Mouse (Mus musculus): ENCODE results near the gene Ccrl2. TPM values are rescaled to one million over a fixed set of nuclear protein-coding genes. Genes with fewer than 3 reads are reported as not detected.

The Ccrl2 gene
- polyA plus RNA-seq (2016; fragmentation: Nextera tagmentation; extraction: Ambion mirVana): 0.92 and 0.93 TPM in 2 replicates

GRCm38 (mm10) chr9:111056798-111057543, at the start of gene Ccrl2:
Ccrl2 (minus strand) TSS chr9:111057519.
- Histone ChIP-seq H3K27me3 (no peaks in the 10 kb centered on the region), H3K4me2 (replicated peaks) (peak within 1 kb of the TSS; percentile 62)

GRCm38 (mm10) chr9:111103893-111104292, 46.6 kb upstream of the Ccrl2 start:
- H3K36me3 ChIP-seq: no peaks in the 10 kb centered on the region
- no peak overlapping the region for H3K9ac ChIP-seq
- no peak overlapping the region for H3K27ac ChIP-seq
- H3K4me3 ChIP-seq: no peak overlapping the region
- 79% methylated on average over 5 of the region's 5 CpGs for whole genome bisulfite sequencing
- H3K27me3 ChIP-seq: no peaks in the 10 kb centered on the region
- no peak overlapping the region for H3K4me2 ChIP-seq (replicated peaks)
- H3K9me3 ChIP-seq: no peaks in the 10 kb centered on the region
- H3K4me1 ChIP-seq: no peaks in the 10 kb centered on the region
- no peak for ATAC-seq (ENCODE audit: insufficient number of reproducible peaks, insufficient read depth, low FRiP score, low TSS enrichment)

More at GRCm38 (mm10) chr9:111056798-111057543, at the start of gene Ccrl2:
- peaks cover 23% of the 10 kb centered on the region; the same call in 1 of the 2 replicates for H3K4me1 ChIP-seq
- H3K36me3 ChIP-seq: no peaks in the 10 kb centered on the region
- H3K4me3 ChIP-seq: peak within 1 kb of the TSS; percentile 36
- ATAC-seq (ENCODE audit: insufficient number of reproducible peaks, insufficient read depth, low FRiP score, low TSS enrichment): no peak
- H3K27ac ChIP-seq: peak within 1 kb of the TSS; percentile 41; the same call in 1 of the 2 replicates
- no peaks in the 10 kb centered on the region for H3K9me3 ChIP-seq
- WGBS: 20% methylated on average over 17 of the region's 17 CpGs
- no peak within 1 kb of the TSS for H3K9ac ChIP-seq

- ATAC-seq (ENCODE audit: insufficient number of reproducible peaks, insufficient read depth, low FRiP score, low TSS enrichment): no peak
Observed at GRCm38 (mm10) chr9:111103293-111103692, 46.0 kb upstream of the Ccrl2 start.

GRCm38 (mm10) chr9:111100406-111100805, 43.1 kb upstream of the Ccrl2 start:
- Histone ChIP-seq H3K27me3 (no peaks in the 10 kb centered on the region), H3K4me3 (no peak overlapping the region), H3K4me1 (peaks cover 9% of the 10 kb centered on the region; the same call in 1 of the 2 replicates), H3K27ac (no peak overlapping the region), H3K36me3 (no peaks in the 10 kb centered on the region), H3K9me3 (no peaks in the 10 kb centered on the region), H3K4me2 (replicated peaks) (no peak overlapping the region), H3K9ac (no peak overlapping the region)
- WGBS: 75% methylated on average over 3 of the region's 3 CpGs
- no peak for ATAC-seq (ENCODE audit: insufficient number of reproducible peaks, insufficient read depth, low FRiP score, low TSS enrichment)

More at GRCm38 (mm10) chr9:111103293-111103692, 46.0 kb upstream of the Ccrl2 start:
- Histone ChIP-seq H3K27me3 (no peaks in the 10 kb centered on the region), H3K9me3 (no peaks in the 10 kb centered on the region), H3K4me1 (no peaks in the 10 kb centered on the region), H3K4me2 (replicated peaks) (no peak overlapping the region), H3K4me3 (no peak overlapping the region), H3K27ac (no peak overlapping the region), H3K36me3 (no peaks in the 10 kb centered on the region), H3K9ac (no peak overlapping the region)
- 81% methylated on average over 5 of the region's 5 CpGs for WGBS

- Histone ChIP-seq H3K9me3 (no peaks in the 10 kb centered on the region), H3K4me3 (no peak overlapping the region), H3K4me1 (peaks cover 12% of the 10 kb centered on the region; the same call in 1 of the 2 replicates), H3K27ac (no peak overlapping the region), H3K4me2 (replicated peaks) (no peak overlapping the region), H3K9ac (no peak overlapping the region), H3K27me3 (no peaks in the 10 kb centered on the region), H3K36me3 (no peaks in the 10 kb centered on the region)
- ATAC-seq (ENCODE audit: insufficient number of reproducible peaks, insufficient read depth, low FRiP score, low TSS enrichment): no peak
- 62% methylated on average over 6 of the region's 6 CpGs for WGBS
Observed at GRCm38 (mm10) chr9:111097543-111097942, 40.2 kb upstream of the Ccrl2 start.

- no peak overlapping the region for H3K4me3 ChIP-seq
- no peak for ATAC-seq (ENCODE audit: insufficient number of reproducible peaks, insufficient read depth, low FRiP score, low TSS enrichment)
- no peak overlapping the region for H3K27ac ChIP-seq
- WGBS: 79% methylated on average over 16 of the region's 16 CpGs
- no peaks in the 10 kb centered on the region for H3K27me3 ChIP-seq
- H3K9me3 ChIP-seq: no peaks in the 10 kb centered on the region
- H3K9ac ChIP-seq: no peak overlapping the region
- no peak overlapping the region for H3K4me2 ChIP-seq (replicated peaks)
- peaks cover 12% of the 10 kb centered on the region; the same call in 1 of the 2 replicates for H3K4me1 ChIP-seq
- no peaks in the 10 kb centered on the region for H3K36me3 ChIP-seq
Observed at GRCm38 (mm10) chr9:111096419-111097326, 39.4 kb upstream of the Ccrl2 start.

- Histone ChIP-seq H3K4me1 (peaks cover 12% of the 10 kb centered on the region; the same call in 1 of the 2 replicates), H3K27me3 (no peaks in the 10 kb centered on the region), H3K4me2 (replicated peaks) (no peak overlapping the region), H3K27ac (no peak overlapping the region), H3K9ac (no peak overlapping the region), H3K4me3 (no peak overlapping the region), H3K36me3 (no peaks in the 10 kb centered on the region), H3K9me3 (no peaks in the 10 kb centered on the region)
- 75% methylated on average over 7 of the region's 7 CpGs for WGBS
- ATAC-seq (ENCODE audit: insufficient number of reproducible peaks, insufficient read depth, low FRiP score, low TSS enrichment): no peak
Observed at GRCm38 (mm10) chr9:111095710-111096109, 38.4 kb upstream of the Ccrl2 start.

GRCm38 (mm10) chr9:111094626-111095025, 37.3 kb upstream of the Ccrl2 start:
- peaks cover 12% of the 10 kb centered on the region; the same call in 1 of the 2 replicates for H3K4me1 ChIP-seq
- ATAC-seq (ENCODE audit: insufficient number of reproducible peaks, insufficient read depth, low FRiP score, low TSS enrichment): no peak
- H3K36me3 ChIP-seq: no peaks in the 10 kb centered on the region
- no peak overlapping the region for H3K9ac ChIP-seq
- H3K4me3 ChIP-seq: no peak overlapping the region
- H3K9me3 ChIP-seq: no peaks in the 10 kb centered on the region
- H3K27ac ChIP-seq: no peak overlapping the region
- H3K27me3 ChIP-seq: no peaks in the 10 kb centered on the region
- WGBS: 72% methylated on average over 5 of the region's 5 CpGs
- H3K4me2 ChIP-seq (replicated peaks): no peak overlapping the region

- no peak overlapping the region for H3K4me3 ChIP-seq
- 30% methylated on average over 5 of the region's 5 CpGs for WGBS
- H3K4me1 ChIP-seq: peaks cover 20% of the 10 kb centered on the region
- H3K4me2 ChIP-seq (replicated peaks): no peak overlapping the region
- no peak for ATAC-seq (ENCODE audit: insufficient number of reproducible peaks, insufficient read depth, low FRiP score, low TSS enrichment)
- H3K9me3 ChIP-seq: no peaks in the 10 kb centered on the region
- no peak overlapping the region for H3K9ac ChIP-seq
- no peaks in the 10 kb centered on the region for H3K36me3 ChIP-seq
- H3K27me3 ChIP-seq: no peaks in the 10 kb centered on the region
- H3K27ac ChIP-seq: no peak overlapping the region
Observed at GRCm38 (mm10) chr9:111093094-111093493, 35.8 kb upstream of the Ccrl2 start.

- Histone ChIP-seq H3K9ac (no peak overlapping the region), H3K4me2 (replicated peaks) (no peak overlapping the region), H3K27me3 (no peaks in the 10 kb centered on the region), H3K9me3 (no peaks in the 10 kb centered on the region), H3K27ac (no peak overlapping the region), H3K36me3 (no peaks in the 10 kb centered on the region), H3K4me1 (peaks cover 21% of the 10 kb centered on the region), H3K4me3 (no peak overlapping the region)
- ATAC-seq (ENCODE audit: insufficient number of reproducible peaks, insufficient read depth, low FRiP score, low TSS enrichment): no peak
- 58% methylated on average over 9 of the region's 9 CpGs for WGBS
Observed at GRCm38 (mm10) chr9:111092657-111093056, 35.3 kb upstream of the Ccrl2 start.

GRCm38 (mm10) chr9:111088886-111089285, 31.6 kb upstream of the Ccrl2 start:
- peaks cover 9% of the 10 kb centered on the region for H3K4me1 ChIP-seq
- no peak overlapping the region for H3K9ac ChIP-seq
- WGBS: 38% methylated on average over 7 of the region's 7 CpGs
- no peaks in the 10 kb centered on the region for H3K9me3 ChIP-seq
- ATAC-seq (ENCODE audit: insufficient number of reproducible peaks, insufficient read depth, low FRiP score, low TSS enrichment): no peak
- no peak overlapping the region for H3K27ac ChIP-seq
- no peaks in the 10 kb centered on the region for H3K27me3 ChIP-seq
- H3K4me2 ChIP-seq (replicated peaks): no peak overlapping the region
- no peaks in the 10 kb centered on the region for H3K36me3 ChIP-seq
- H3K4me3 ChIP-seq: no peak overlapping the region
